Mouse (Mus musculus) embryonic facial prominence, embryonic 13.5 days (tissue): Measurements from ENCODE around the gene Fbxw19. TPM values are rescaled to one million over a fixed set of nuclear protein-coding genes. Genes with fewer than 3 reads are reported as not detected.
"Not testable (repeated sequence)": the region's sequence is repeated elsewhere in the genome, so short reads cannot be mapped to it uniquely, and the experiment has no call there.

Source experiments
- ATAC-seq: fragments of 200-750 bp; cut with Nextera tagmentation; 2 replicates; pipeline ENCODE4 v1.8.0; 2017; ENCODE audit warnings: low read depth; ENCODE audit not compliant: insufficient number of reproducible peaks, insufficient read depth, low FRiP score, low TSS enrichment
- H3K27ac ChIP-seq: fragments of 300-500 bp; sonication (generic); 2 replicates; pipeline ENCODE4 v1.5.1; 2015; ENCODE audit warnings: moderate library complexity, mild to moderate bottlenecking, inconsistent platforms
- H3K27me3 ChIP-seq: fragments of 300-500 bp; sonication (generic); 2 replicates; pipeline ENCODE4 v1.6.1; 2015; ENCODE audit warnings: mild to moderate bottlenecking, inconsistent platforms
- H3K36me3 ChIP-seq: fragments of 300-500 bp; sonication (generic); 2 replicates; pipeline ENCODE4 v1.6.1; 2015; ENCODE audit warnings: mild to moderate bottlenecking, inconsistent platforms
- H3K4me1 ChIP-seq: fragments of 300-500 bp; sonication (generic); 2 replicates; pipeline ENCODE4 v1.6.1; 2015; ENCODE audit warnings: inconsistent platforms
- H3K4me2 ChIP-seq: fragments of 300-500 bp; sonication (generic); 2 replicates; pipeline ENCODE4 v1.6.1; 2015; ENCODE audit warnings: moderate library complexity, mild to moderate bottlenecking, inconsistent platforms
- H3K4me3 ChIP-seq: fragments of 300-500 bp; sonication (generic); 2 replicates; pipeline ENCODE4 v1.5.1; 2015; ENCODE audit warnings: mild to moderate bottlenecking, inconsistent platforms
- H3K9ac ChIP-seq: fragments of 300-500 bp; sonication (generic); 2 replicates; pipeline ENCODE4 v1.6.1; 2015; ENCODE audit warnings: mild to moderate bottlenecking, inconsistent platforms
- H3K9me3 ChIP-seq: fragments of 300-500 bp; sonication (generic); 2 replicates; pipeline ENCODE4 v1.6.1; 2016; ENCODE audit warnings: inconsistent platforms
- WGBS: fragments of 180-500 bp; shearing (Covaris S2); methylation state at CpG from one replicate; pipeline ENCODE4 v1.1.7; 2015; ENCODE audit warnings: mixed read lengths; 5-methylcytosine and 5-hydroxymethylcytosine counted together
- polyA plus RNA-seq: library from polyadenylated mRNA; unstranded; fragments of >200 nt; fragmentation: Nextera tagmentation; extraction: Ambion mirVana; gene quantifications from 2 replicates; pipeline ENCODE4 v1.2.1, GENCODE M21; 2015

Fbxw19 gene
- not detected in 2 replicates for polyA plus RNA-seq

DNA sequence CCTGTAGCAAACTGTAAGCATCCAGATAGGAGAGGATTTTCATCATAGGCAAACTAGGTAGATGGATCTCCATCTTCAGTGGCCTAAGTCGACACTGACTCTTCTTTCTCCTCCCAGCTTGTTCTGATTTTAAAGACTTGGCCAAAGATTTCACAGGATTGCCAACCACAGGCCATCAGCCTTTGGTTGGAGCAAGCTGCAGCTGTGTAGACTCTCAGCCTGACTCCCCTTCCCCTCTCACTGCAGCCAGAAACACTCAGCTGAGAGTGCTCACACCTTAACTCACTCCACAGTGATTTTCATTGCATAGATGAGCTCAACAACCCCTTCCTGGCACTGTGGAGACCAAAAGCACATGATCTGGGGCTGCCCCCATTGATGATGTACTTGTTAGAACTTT is at the start of gene Fbxw19:
Fbxw19 (minus strand) TSS at position 101 of the 400 bp plus-strand sequence.
- not testable (repeated sequence) for H3K4me1 ChIP-seq, H3K4me2 ChIP-seq, H3K9ac ChIP-seq, H3K27ac ChIP-seq, H3K36me3 ChIP-seq, H3K4me3 ChIP-seq, H3K9me3 ChIP-seq, H3K27me3 ChIP-seq, ATAC-seq
- 63% methylated on average over 1 of the region's 1 CpGs for WGBS

DNA sequence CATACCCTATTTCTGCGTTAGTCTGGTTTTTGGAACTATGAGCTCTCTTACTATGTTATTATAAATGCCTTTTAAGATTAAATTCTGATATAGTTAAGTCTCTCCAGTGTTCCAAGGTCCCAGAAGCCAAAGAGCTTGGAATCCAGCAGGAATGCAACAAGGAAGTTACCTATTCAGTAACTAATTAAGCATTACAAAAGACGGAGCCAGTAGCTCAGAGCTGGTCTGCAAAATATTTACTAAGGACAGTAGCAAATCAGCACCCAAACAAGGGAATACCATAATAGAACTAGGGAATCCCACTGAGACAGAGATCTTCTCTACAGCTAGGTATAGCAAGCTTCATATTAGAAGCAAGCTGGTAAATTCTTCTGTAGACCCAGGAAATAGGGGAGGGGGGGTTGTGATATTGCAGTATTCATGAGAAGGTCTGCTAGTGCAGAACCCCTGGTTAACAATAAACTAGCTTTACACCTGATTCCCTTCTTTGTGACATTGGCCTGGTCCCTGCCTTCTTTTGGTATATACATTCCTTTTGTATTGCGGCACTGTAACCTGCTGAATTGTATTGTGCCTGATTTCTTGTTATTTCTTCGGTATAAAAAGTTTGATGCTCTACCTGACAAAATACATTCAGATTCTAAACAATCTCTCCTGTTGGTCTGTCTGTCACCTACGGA is 27.9 kb upstream of the Fbxw19 start:
- WGBS, result 78% methylated on average over 5 of the region's 5 CpGs
- ATAC-seq, result no peak

DNA sequence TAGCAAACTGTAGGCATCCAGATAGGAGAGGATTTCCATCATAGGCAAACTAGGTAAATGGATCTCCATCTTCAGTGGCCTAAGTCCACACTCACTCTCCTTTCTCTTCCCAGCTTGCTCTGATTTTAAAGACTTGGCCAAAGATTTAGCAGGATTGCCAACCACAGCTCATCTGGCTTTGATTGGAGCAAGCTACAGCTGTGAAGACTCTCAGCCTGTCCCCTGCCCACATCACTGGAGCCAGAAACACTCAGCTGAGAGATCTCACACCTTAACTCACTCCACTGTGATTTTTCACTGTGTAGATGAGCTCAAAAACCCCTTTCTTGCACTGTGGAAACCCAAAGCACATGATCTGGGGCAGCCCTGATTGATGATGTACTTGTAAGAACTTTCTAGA is 46.6 kb downstream of the Fbxw19 start, which contains the start of gene Fbxw16:
Fbxw16 (minus strand) TSS at position 101 of the 400 bp plus-strand sequence.
- H3K4me1 ChIP-seq, result no peaks in the 10 kb centered on the region
- no peaks in the 10 kb centered on the region for H3K36me3 ChIP-seq
- no peaks in the 10 kb centered on the region for H3K9me3 ChIP-seq
- no peak within 1 kb of the TSS for H3K4me3 ChIP-seq
- H3K27me3 ChIP-seq, result no peaks in the 10 kb centered on the region
- ATAC-seq, result no peak
- H3K27ac ChIP-seq, result no peak within 1 kb of the TSS
- H3K4me2 ChIP-seq, result no peak within 1 kb of the TSS
- no peak within 1 kb of the TSS for H3K9ac ChIP-seq

More for the DNA sequence above, 27.9 kb upstream of the Fbxw19 start:
- Histone ChIP-seq H3K4me3 (no peak overlapping the region), H3K27ac (no peak overlapping the region), H3K27me3 (no peaks in the 10 kb centered on the region), H3K4me2 (no peak overlapping the region), H3K9ac (no peak overlapping the region), H3K36me3 (no peaks in the 10 kb centered on the region), H3K4me1 (no peaks in the 10 kb centered on the region), H3K9me3 (no peaks in the 10 kb centered on the region)

DNA sequence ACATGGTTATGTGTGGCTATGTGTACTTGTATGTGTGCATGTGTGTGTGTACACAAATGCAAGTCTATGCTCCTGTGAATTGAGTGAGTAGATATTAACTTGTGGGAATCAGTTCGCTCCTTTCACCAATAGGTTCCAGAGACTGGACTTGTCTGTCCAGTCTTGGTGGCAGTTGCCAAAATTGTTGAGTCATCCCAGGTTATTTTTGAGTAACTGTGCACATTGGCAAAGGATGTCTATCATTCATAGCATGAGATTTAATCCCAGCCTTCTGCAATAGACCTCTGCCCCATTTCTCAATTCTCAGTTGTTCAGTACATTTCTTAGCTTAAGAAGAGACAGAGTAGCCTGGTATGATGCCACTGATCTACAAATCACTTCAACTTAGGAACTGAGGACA is 62.7 kb downstream of the Fbxw19 start:
- Histone ChIP-seq H3K27ac (no peak overlapping the region), H3K36me3 (no peaks in the 10 kb centered on the region), H3K4me1 (no peaks in the 10 kb centered on the region), H3K9ac (no peak overlapping the region), H3K9me3 (no peaks in the 10 kb centered on the region), H3K4me3 (no peak overlapping the region), H3K27me3 (no peaks in the 10 kb centered on the region), H3K4me2 (no peak overlapping the region)
- ATAC-seq, result no peak
- WGBS, result 81% methylated on average over 1 of the region's 1 CpGs

Other genes with a start within 250 kb of the Fbxw19 start
- not detected in 2 replicates for gene Fbxw14, start 208.2 kb downstream of the Fbxw19 start, polyA plus RNA-seq
- gene Fbxw28, start 156.2 kb downstream of the Fbxw19 start, polyA plus RNA-seq, result not detected in 2 replicates
- not detected in 2 replicates for gene Fbxw22, start 91.6 kb downstream of the Fbxw19 start, polyA plus RNA-seq
- not detected in 2 replicates for gene Fbxw16, start 46.7 kb downstream of the Fbxw19 start, polyA plus RNA-seq
- gene Fbxw15, start 72.4 kb upstream of the Fbxw19 start, polyA plus RNA-seq, result not detected in 2 replicates
- gene Fbxw24, start 130.2 kb upstream of the Fbxw19 start, polyA plus RNA-seq, result 0.14 and 0.29 TPM in 2 replicates
- gene Fbxw25, start 168.8 kb upstream of the Fbxw19 start, polyA plus RNA-seq, result not detected in 2 replicates
- gene Fbxw18, start 206.8 kb upstream of the Fbxw19 start, polyA plus RNA-seq, result 0.13 TPM in 1 of 2 replicates, not detected in the other